ENCODE assay signal across 21 mouse cellular contexts in the genomic region with DNA sequence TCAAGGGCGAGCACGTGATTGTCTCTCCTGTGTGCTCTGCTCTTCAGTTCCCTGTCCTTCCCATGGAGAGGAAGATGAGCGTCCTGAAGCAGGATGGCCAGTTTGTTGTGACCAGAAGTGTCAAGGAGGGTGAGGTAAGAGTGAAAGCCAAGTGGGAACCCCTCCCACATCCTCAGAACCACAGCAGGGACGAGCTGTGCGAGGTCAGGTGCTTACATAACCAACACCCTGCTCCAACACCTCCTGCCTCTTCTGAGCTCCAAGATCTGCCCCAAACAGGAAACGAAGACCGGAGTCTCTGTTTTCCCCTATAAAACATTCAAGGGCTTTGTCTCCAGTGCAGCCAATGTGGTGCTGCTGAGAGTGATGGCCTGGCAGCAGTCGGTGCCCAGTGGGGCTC. TPM values are rescaled to one million over a fixed set of nuclear protein-coding genes. Genes with fewer than 3 reads are reported as not detected.
"Had no signal": no experiment of that assay in that cellular context is flagged by ENCODE, and none has a peak within 500 bp of the region (broad histone marks: within the 10 kb centered on the region; RNA-seq: fewer than 3 reads in every experiment).

No protein-coding gene starts in this region.

- H3K27ac ChIP-seq: limb, embryonic 10.5 days; limb, embryonic 13.5 days; liver, embryonic 12.5 days; liver, embryonic 15.5 days; lung, embryonic 15.5 days; midbrain, embryonic 10.5 days; midbrain, embryonic 13.5 days; neural tube, embryonic 13.5 days; stomach, postnatal 0 days had no signal

- DNase-seq: kidney, adult 9 months; kidney, postnatal 14 days; kidney, postnatal 4 days; layer of hippocampus, adult 9-11 months; liver; thymus, adult 2 months; thymus, postnatal 14 days; thymus, postnatal 4 days had no signal

- H3K4me3 ChIP-seq: limb, embryonic 10.5 days; limb, embryonic 13.5 days; liver, embryonic 12.5 days; liver, embryonic 15.5 days; lung, embryonic 15.5 days; megakaryocyte, embryonic 14.5 days; midbrain, embryonic 10.5 days; midbrain, embryonic 13.5 days; myocyte; neural tube, embryonic 13.5 days had no signal

RNA-seq across cellular contexts. Expression of a gene that starts 2.4 kb away (rescaled TPM):
- total RNA-seq: neutrophil, adult 5-6 weeks had no signal

RNA-seq across cellular contexts. Expression of a gene that starts 44.9 kb away (rescaled TPM):
- total RNA-seq: monocyte, adult 5-6 weeks; neutrophil, adult 5-6 weeks had no signal
